Mouse (Mus musculus): ENCODE data around the gene Rap1gap2. TPM values are rescaled to one million over a fixed set of nuclear protein-coding genes. Genes with fewer than 3 reads are reported as not detected.

The Rap1gap2 gene
- total RNA-seq, 2 experiments from 2014 or later = 175 to 205 TPM

- intact Hi-C loops (cut with DNase I) = no loop called here
- DNase-seq (ENCODE audit: low spot score in 2 of 2) = no peak
Observed at GRCm38 (mm10) chr11:74627481-74627880, 16.8 kb upstream of the Rap1gap2 start.

GRCm38 (mm10) chr11:74625333-74625732 lies 14.6 kb upstream of the Rap1gap2 start:
- intact Hi-C loops (cut with DNase I) = no loop called here

DNA sequence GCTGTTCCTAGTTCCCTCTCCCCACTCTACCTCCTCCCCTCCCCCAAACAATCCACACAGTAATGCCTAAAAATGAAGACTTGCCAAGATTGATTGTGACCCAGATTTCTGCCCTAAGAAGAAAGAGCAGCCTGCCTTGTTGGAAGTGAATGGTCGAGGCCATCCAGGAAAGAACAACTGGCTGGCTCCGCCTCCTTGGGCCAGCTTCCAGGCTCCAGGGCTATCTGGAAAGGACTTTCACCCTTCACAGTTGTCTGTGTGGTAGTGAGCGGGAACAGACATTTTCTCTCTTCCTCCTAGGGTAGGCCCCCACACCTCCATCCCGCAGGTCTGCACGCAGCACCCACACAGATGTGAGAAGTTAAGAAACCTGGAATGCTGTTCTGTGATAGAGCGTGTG lies 13.0 kb upstream of the Rap1gap2 start:
- DNase-seq (ENCODE audit: low spot score in 2 of 2) = no peak
- intact Hi-C loops (cut with DNase I) = no loop called here

More at GRCm38 (mm10) chr11:74625333-74625732, 14.6 kb upstream of the Rap1gap2 start:
- DNase-seq (ENCODE audit: low spot score in 2 of 2) = no peak

GRCm38 (mm10) chr11:74621974-74622669 lies 11.4 kb upstream of the Rap1gap2 start:
- intact Hi-C loops (cut with DNase I) = no loop called here

DNA sequence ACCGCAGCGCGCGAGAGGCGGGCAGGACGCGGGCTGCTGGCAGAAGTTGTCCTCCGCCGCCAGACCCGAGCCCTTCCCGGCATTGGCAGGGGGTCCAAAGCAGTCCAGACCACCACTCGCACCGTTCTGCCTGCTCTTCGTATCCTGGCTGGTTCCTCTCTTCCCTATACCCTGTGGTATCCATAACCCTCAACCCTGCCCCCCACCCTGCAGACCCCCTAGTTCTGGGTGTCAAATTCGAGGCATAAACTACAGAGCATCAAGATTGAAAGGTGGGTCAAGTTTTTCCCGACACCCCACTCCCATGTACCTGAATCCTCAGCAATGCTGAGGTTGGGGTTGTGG lies 9.2 kb upstream of the Rap1gap2 start:
- no peak for DNase-seq (ENCODE audit: low spot score in 2 of 2)
- intact Hi-C loops (cut with DNase I) = no loop called here

More at GRCm38 (mm10) chr11:74621974-74622669, 11.4 kb upstream of the Rap1gap2 start:
- no peak for DNase-seq (ENCODE audit: low spot score in 2 of 2)

DNA sequence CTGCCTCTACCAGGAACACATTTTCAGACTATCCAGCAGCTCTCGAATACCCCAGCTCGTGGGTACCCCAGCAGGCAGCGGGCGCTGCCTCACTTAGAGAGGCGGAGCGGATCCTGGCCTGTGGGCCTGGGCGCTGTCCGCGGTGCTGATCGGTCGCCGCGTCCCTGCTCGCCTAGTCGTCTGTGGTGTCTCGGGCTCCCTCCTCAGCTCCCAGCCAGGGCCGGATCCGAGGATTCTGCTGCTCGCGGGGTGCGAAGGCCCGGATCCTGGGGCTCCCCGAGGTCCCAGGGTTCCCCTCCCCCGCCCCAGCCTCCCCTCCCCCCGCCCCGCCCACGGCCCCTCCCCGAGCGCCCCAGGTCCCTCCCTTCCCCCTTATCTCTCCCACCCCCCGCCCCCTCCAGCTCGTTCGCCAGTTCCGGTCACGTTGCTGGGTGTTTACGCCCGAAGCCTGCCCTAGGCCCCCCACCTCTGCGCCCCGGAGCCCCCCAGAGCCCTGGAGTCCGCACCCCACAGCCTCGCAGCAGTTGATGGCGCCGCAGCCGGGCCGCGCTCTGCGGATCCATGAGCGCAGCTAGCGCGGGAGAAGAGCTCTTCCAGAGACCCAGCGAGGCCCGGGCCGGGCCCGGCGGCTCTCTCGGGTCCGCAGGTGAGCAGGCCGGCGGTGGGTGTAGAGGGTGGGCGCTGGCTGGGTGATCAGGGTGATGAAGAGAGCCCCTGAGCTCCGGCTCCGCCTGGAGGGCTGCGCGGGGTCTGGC lies 8.7 kb upstream of the Rap1gap2 start, which contains the start of gene Ccdc92b:
TSS of gene Ccdc92b (plus strand) at position 405 of the 755 bp plus-strand sequence.
- intact Hi-C loops (cut with DNase I) = no loop called here

GRCm38 (mm10) chr11:74615571-74615970 lies 4.9 kb upstream of the Rap1gap2 start:
- intact Hi-C loops (cut with DNase I) = no loop called here

More for the DNA sequence above, 8.7 kb upstream of the Rap1gap2 start, which contains the start of gene Ccdc92b:
- peak; percentile 64 to 73 for DNase-seq (ENCODE audit: low spot score in 2 of 2)

DNA sequence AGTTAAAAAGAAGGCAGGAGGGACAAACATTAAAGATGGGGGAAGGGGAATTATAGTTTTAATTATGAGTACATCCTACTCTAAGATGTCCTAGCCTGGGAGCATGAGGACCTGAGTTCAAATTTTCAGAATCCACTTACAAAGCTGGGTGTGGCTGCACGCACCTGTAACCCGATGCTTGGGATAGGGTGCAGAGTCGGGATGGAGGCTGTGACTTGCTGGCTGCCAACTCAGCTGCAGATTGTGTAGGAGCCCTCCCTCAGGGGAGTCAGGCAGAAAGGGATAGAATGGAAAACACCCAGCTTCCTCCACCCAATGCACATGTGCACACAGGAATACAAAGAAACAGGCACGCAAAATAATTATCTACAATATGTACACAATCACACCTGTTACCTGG lies 2.7 kb upstream of the Rap1gap2 start:
- no peak for DNase-seq (ENCODE audit: low spot score in 2 of 2)
- intact Hi-C loops (cut with DNase I) = no loop called here

More at GRCm38 (mm10) chr11:74615571-74615970, 4.9 kb upstream of the Rap1gap2 start:
- DNase-seq (ENCODE audit: low spot score in 2 of 2) = no peak

GRCm38 (mm10) chr11:74611437-74611836 lies 722 bp upstream of the Rap1gap2 start:
- no peak for DNase-seq (ENCODE audit: low spot score in 2 of 2)
- intact Hi-C loops (cut with DNase I) = no loop called here

GRCm38 (mm10) chr11:74610068-74610467 lies 647 bp downstream of the Rap1gap2 start:
- no peak for DNase-seq (ENCODE audit: low spot score in 2 of 2)
- intact Hi-C loops (cut with DNase I) = no loop called here

GRCm38 (mm10) chr11:74602286-74602685 lies 8.4 kb downstream of the Rap1gap2 start:
- intact Hi-C loops (cut with DNase I) = no loop called here
- DNase-seq (ENCODE audit: low spot score in 2 of 2) = no peak

- intact Hi-C loops (cut with DNase I) = no loop called here
- no peak for DNase-seq (ENCODE audit: low spot score in 2 of 2)
Observed at GRCm38 (mm10) chr11:74597990-74598337, 12.8 kb downstream of the Rap1gap2 start.

- intact Hi-C loops (cut with DNase I) = no loop called here
- no peak for DNase-seq (ENCODE audit: low spot score in 2 of 2)
Observed at GRCm38 (mm10) chr11:74597283-74597989, 13.3 kb downstream of the Rap1gap2 start.

DNA sequence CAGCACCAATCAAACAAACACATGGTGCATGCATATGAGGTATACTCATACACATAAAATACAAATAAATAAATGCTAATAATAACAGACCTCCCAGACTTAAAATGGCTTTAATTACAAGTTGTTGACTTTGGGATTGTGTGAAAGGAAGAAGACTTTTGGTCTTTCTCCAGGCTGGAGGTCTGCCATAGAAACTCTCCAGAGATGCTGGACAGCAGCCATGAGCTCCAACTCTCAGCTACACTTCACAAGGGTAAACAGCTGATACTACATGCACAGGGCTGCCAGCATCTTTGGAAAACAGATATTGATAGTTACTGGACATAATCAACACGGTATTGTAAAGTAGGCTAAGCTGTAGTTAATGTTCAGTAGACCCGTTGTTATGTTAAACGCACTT lies 18.5 kb downstream of the Rap1gap2 start:
- DNase-seq (ENCODE audit: low spot score in 2 of 2) = no peak
- intact Hi-C loops (cut with DNase I) = no loop called here

- intact Hi-C loops (cut with DNase I) = no loop called here
- DNase-seq (ENCODE audit: low spot score in 2 of 2) = no peak
Observed at GRCm38 (mm10) chr11:74590691-74591090, 20.0 kb downstream of the Rap1gap2 start.

DNA sequence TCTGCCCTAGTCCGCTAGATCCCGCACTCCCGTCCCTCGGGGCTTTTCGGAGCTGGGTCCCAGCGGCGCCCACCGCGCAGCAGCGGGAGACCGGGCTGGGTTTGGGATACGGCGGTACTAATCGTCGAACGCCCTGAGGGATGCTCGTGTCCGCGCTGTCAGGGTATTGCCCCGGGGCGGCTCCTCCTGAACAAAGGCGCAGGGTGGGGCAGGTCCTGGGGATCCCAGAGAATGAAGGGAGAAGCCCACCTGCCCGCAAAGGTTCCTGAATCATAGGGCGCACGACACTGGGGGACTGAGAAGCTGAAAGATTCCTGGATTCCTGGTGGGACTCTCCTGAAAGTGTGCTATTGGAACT lies 20.5 kb downstream of the Rap1gap2 start:
- intact Hi-C loops (cut with DNase I) = no loop called here
- DNase-seq (ENCODE audit: low spot score in 2 of 2) = no peak

GRCm38 (mm10) chr11:74589401-74590238 lies 21.1 kb downstream of the Rap1gap2 start:
- intact Hi-C loops (cut with DNase I) = no loop called here
- peak; percentile 74 for DNase-seq (ENCODE audit: low spot score in 2 of 2)

DNA sequence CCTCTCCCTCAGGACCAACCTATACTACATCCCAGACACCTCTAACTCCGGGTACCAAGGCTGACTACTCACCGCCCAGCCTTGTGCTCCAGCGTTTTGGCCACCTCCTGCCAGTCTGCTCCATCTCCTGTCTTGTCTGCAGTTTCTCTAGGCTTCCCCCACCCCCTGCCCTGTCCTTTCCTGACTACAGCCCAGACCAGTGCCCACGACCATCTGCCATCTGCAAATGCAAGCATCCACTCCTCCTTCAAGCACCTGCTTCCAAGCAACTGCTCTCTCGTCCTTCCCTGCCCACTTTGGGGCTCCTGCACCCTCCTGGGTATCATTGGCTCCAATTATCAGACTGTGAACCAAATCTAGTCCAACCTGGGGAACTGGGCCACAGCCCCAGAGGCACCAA lies 24.3 kb downstream of the Rap1gap2 start:
- intact Hi-C loops (cut with DNase I) = no loop called here
- peak in 1 of 2 experiments; percentile 85 for DNase-seq (ENCODE audit: low spot score in 2 of 2)

- intact Hi-C loops (cut with DNase I) = no loop called here
Observed at GRCm38 (mm10) chr11:74584946-74585723, 25.6 kb downstream of the Rap1gap2 start.

More at GRCm38 (mm10) chr11:74584946-74585723, 25.6 kb downstream of the Rap1gap2 start:
- no peak for DNase-seq (ENCODE audit: low spot score in 2 of 2)
